Mouse (Mus musculus) left cerebral cortex, adult 9 months (tissue): Measurements from ENCODE around the gene Bbs2.

Experiments
- DNase-seq, 2 experiments: peaks; one replicate each; pipeline ENCODE4 v3.0.0; 2022; ENCODE audit warnings: low spot score in 2 of 2

Bbs2 gene

GRCm38 (mm10) chr8:94098996-94099395 lies 268 bp upstream of the Bbs2 start:
- DNase-seq, result no peak

GRCm38 (mm10) chr8:94094281-94094680 lies 4.4 kb downstream of the Bbs2 start:
- no peak for DNase-seq

- DNase-seq, result no peak
Measured at GRCm38 (mm10) chr8:94092848-94093247, 5.9 kb downstream of the Bbs2 start.

GRCm38 (mm10) chr8:94089715-94090114 lies 9.0 kb downstream of the Bbs2 start:
- DNase-seq, result no peak

- DNase-seq, result no peak
Measured at GRCm38 (mm10) chr8:94087964-94088363, 10.8 kb downstream of the Bbs2 start.

- no peak for DNase-seq
Measured at GRCm38 (mm10) chr8:94076461-94077192, 22.1 kb downstream of the Bbs2 start.

- DNase-seq, result no peak
Measured at GRCm38 (mm10) chr8:94068793-94069192, 29.9 kb downstream of the Bbs2 start.

- DNase-seq, result no peak
Measured at GRCm38 (mm10) chr8:94066121-94066863, 32.4 kb downstream of the Bbs2 start.

- DNase-seq, result peak in 1 of 2 experiments; percentile 62
Measured at GRCm38 (mm10) chr8:94057157-94057854, 41.4 kb downstream of the Bbs2 start.

GRCm38 (mm10) chr8:94052696-94053095 lies 46.0 kb downstream of the Bbs2 start:
- DNase-seq, result no peak

GRCm38 (mm10) chr8:94047845-94048244 lies 50.9 kb downstream of the Bbs2 start:
- peak in 1 of 2 experiments; percentile 37 for DNase-seq

GRCm38 (mm10) chr8:94037806-94038205 lies 60.9 kb downstream of the Bbs2 start:
- peak in 1 of 2 experiments; percentile 17 for DNase-seq

GRCm38 (mm10) chr8:94036944-94037524 lies 61.7 kb downstream of the Bbs2 start, which contains the start of the genes Nudt21 and Ogfod1:
TSS of gene Nudt21 (minus strand) at chr8:94037031.
TSS of gene Ogfod1 (plus strand) at chr8:94037198.
- peak; percentile 95 to 98 for DNase-seq

GRCm38 (mm10) chr8:94036541-94036940 lies 62.2 kb downstream of the Bbs2 start:
- DNase-seq, result peak in 1 of 2 experiments; percentile 62

- DNase-seq, result no peak
Measured at GRCm38 (mm10) chr8:94035200-94035599, 63.5 kb downstream of the Bbs2 start.

- DNase-seq, result no peak
Measured at GRCm38 (mm10) chr8:94033601-94034000, 65.1 kb downstream of the Bbs2 start.

GRCm38 (mm10) chr8:94029701-94030100 lies 69.0 kb downstream of the Bbs2 start:
- DNase-seq, result no peak

GRCm38 (mm10) chr8:94023916-94024315 lies 74.8 kb downstream of the Bbs2 start:
- no peak for DNase-seq
